Mouse (Mus musculus) G1E (cell line): ENCODE data around the gene Hsd17b2. TPM values are rescaled to one million over a fixed set of nuclear protein-coding genes. Genes with fewer than 3 reads are reported as not detected.

Experiments used
- ATAC-seq: 2 replicates; pipeline ENCODE4 v1.8.0; 2016; ENCODE audit warnings: mild to moderate bottlenecking; ENCODE audit not compliant: insufficient number of reproducible peaks, poor library complexity, low FRiP score, severe bottlenecking; ENCODE audit errors: extremely low read depth
- DNase-seq: peaks from one replicate; pipeline ENCODE4 v3.0.0; 2012; ENCODE audit warnings: low spot score
- H3K27me3 ChIP-seq: 2 replicates; pipeline ENCODE4 v1.6.1; 2012; ENCODE audit warnings: mild to moderate bottlenecking, low read length, inconsistent platforms; ENCODE audit not compliant: insufficient read depth
- H3K36me3 ChIP-seq: replicated peaks from 2 replicates; pipeline ENCODE3; 2012; ENCODE audit warnings: mild to moderate bottlenecking, inconsistent platforms
- H3K4me1 ChIP-seq: 2 replicates; pipeline ENCODE4 v1.6.1; 2012; ENCODE audit warnings: low read depth, low read length, inconsistent platforms, mixed read lengths; ENCODE audit not compliant: insufficient read depth
- H3K4me3 ChIP-seq: 2 replicates; pipeline ENCODE4 v1.5.1; 2012; ENCODE audit warnings: low read depth, mild to moderate bottlenecking, inconsistent platforms, low read length, moderate library complexity, mixed read lengths
- H3K9me3 ChIP-seq: replicated peaks from 2 replicates; pipeline ENCODE4 v1.6.1; 2012; ENCODE audit warnings: inconsistent platforms
- CTCF ChIP-seq: IDR thresholded peaks from 2 replicates; pipeline ENCODE4 v1.5.1; 2012; ENCODE audit warnings: low read depth, low read length, inconsistent platforms, mixed read lengths
- GATA1 ChIP-seq: IDR thresholded peaks from 2 replicates; pipeline ENCODE4 v1.6.1; 2012; ENCODE audit warnings: borderline replicate concordance, low read length, inconsistent platforms, mixed read lengths
- GATA2 ChIP-seq: IDR thresholded peaks from 2 replicates; pipeline ENCODE4 v1.6.1; 2012; ENCODE audit warnings: low read depth, low read length, inconsistent platforms, borderline replicate concordance
- POLR2AphosphoS5 ChIP-seq: IDR thresholded peaks from 2 replicates; pipeline ENCODE4 v1.6.1; 2012; ENCODE audit warnings: low read depth, low read length, inconsistent platforms; ENCODE audit not compliant: insufficient replicate concordance
- TAL1 ChIP-seq: conservative IDR thresholded peaks from 2 replicates; pipeline ENCODE4 v1.6.1; 2012; ENCODE audit warnings: low read depth, low read length, inconsistent platforms, mixed read lengths
- polyA plus RNA-seq: library from polyadenylated mRNA; stranded (reverse); fragments of >175 nt; gene quantifications from 2 replicates; pipeline ENCODE4 v1.2.3, GENCODE M21; 2012
- total RNA-seq, 2 experiments: library from RNA; stranded (forward) in 1 of 2; stranded (reverse) in 1 of 2; fragments of 200-1000 nt in 1 of 2; fragments of >200 nt in 1 of 2; fragmentation: Nextera tagmentation in 1 of 2; gene quantifications; 2 replicates each; pipeline ENCODE4 v1.2.3; 2014 to 2017

Gene Hsd17b2
- total and polyA plus RNA-seq, 3 experiments: 0.22 TPM; not detected in 2

DNA sequence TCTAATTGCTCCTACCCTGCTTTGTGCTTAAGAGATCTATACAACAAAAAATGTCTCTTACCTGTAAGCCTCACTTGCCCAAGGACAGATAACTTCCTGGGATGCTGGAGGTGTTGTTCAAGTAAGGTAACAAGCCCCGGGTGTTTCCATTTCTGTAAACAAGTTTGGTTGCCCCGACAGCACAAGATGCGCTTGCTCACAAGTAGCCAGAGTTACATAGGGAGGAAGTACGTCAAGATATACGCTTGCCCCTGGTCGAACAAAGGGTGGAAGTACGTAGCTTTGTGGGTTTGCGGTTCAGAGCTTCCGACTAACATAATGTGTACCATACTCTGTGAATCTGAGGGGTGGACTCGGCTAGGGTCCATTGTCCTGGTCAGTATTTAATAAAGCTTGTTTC is 74.4 kb downstream of the Hsd17b2 start:
- Histone ChIP-seq H3K4me1 (no peaks in the 10 kb centered on the region), H3K27me3 (no peaks in the 10 kb centered on the region), H3K4me3 (no peak overlapping the region), H3K36me3 (no peaks in the 10 kb centered on the region), H3K9me3 (peaks cover 35% of the 10 kb centered on the region)
- ATAC-seq: no peak
- DNase-seq: no peak
- TF ChIP-seq GATA1 (no peak), TAL1 (no peak), CTCF (no peak), POLR2AphosphoS5 (no peak), GATA2 (no peak)

DNA sequence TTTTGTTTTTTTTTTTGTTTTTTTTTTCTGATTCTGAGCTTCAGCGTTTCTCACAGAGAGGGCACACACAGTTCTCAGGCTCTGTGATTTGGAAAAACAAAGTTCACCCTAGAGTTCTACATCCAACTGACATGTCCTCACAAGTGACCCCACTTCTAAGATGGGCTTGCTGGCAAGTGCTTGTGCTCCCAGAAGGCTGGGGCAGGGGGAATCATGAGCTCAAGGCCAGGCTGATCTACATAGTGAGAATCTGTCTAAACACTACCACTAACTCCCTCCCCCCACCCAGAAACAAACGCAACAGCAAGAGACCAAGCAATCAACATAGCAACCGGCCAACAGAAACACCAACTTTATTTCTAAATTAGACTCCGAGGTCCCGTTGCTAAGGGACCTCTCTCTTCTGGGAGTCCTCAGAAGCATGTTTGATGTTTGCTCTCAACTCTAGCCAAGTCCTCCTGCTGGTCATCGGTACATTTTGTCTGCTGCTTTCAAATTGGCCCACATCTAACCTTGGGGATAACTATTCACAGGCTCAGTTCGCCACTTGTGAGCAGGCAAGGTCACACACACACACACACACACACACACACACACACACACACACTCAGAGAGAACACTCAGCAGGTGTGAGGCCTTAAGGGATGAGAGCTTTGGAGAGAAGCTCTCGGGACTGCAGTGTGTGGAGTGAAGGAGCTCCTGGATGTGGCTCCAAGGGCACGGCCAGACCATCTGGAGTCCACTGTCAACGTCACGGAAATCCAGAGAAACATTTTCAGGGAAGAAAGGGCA is 77.0 kb downstream of the Hsd17b2 start:
- no peak for ATAC-seq
- TF ChIP-seq TAL1 (no peak), CTCF (no peak), GATA1 (no peak), GATA2 (no peak), POLR2AphosphoS5 (no peak)

DNA sequence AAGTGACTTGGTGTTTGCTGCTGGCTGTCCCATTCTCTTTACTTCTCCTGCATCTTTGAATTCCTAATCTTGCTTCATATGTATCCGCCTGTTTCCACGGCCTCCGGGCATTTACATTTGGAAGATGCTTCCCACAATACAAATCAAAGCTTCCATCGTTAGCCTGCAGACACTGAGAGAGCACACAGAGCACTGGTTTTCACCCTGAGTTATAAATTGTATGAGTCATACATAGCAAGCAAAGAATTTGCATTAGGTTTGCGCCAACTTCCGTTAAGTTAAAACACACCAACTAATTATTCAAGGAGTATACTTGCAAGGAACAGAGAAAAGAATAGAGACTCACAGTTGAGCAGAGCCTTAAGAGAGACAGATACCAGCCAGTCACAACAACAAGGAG is 77.6 kb downstream of the Hsd17b2 start:
- peaks cover 29% of the 10 kb centered on the region for H3K9me3 ChIP-seq
- H3K4me1 ChIP-seq: no peaks in the 10 kb centered on the region
- H3K36me3 ChIP-seq: no peaks in the 10 kb centered on the region
- H3K27me3 ChIP-seq: no peaks in the 10 kb centered on the region
- TF ChIP-seq GATA2 (no peak), CTCF (no peak), TAL1 (no peak), POLR2AphosphoS5 (no peak), GATA1 (no peak)
- no peak overlapping the region for H3K4me3 ChIP-seq
- ATAC-seq: no peak
- no peak for DNase-seq

More for the DNA sequence above, 77.0 kb downstream of the Hsd17b2 start:
- H3K4me3 ChIP-seq: no peak overlapping the region
- peaks cover 30% of the 10 kb centered on the region for H3K9me3 ChIP-seq
- H3K36me3 ChIP-seq: no peaks in the 10 kb centered on the region
- no peaks in the 10 kb centered on the region for H3K27me3 ChIP-seq
- no peak for DNase-seq
- H3K4me1 ChIP-seq: no peaks in the 10 kb centered on the region

DNA sequence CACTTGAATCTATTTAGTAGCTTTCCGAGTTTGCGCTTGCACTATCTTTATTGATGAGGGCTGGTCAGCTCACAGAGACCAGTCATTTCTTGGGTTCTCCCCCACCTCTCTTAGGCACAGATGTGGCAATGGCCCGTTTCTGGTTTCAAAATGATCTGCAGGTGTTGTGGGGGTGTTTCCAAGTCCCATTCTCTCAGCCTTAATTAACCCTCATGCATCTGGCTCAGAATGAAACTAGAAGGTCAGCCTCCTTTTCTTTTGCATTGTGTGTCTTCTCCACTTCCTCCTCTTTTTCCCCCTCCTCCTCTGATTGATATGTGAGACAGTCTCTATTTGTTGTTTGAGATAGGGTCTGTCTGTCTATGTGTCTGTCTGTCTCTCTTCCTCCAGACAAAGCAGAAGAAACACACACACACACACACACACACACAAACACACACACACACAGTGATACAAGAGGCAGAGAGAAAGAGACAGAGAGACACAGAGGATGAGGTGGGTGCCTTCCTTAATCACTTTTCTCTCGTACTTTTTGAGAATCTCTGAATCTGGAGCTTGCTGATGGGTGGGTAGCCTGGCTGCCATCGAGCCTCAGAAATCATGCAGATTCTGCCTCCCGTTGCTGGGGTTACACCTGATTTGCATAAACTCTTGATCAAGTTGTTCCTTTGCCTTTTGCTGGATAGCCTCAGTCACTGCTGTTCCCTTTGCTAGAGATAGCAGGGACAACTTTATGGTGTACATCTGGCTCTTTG is 79.8 kb downstream of the Hsd17b2 start:
- Histone ChIP-seq H3K36me3 (no peaks in the 10 kb centered on the region), H3K27me3 (no peaks in the 10 kb centered on the region), H3K4me1 (no peaks in the 10 kb centered on the region), H3K4me3 (no peak overlapping the region), H3K9me3 (peaks cover 11% of the 10 kb centered on the region)
- ATAC-seq (no peak), DNase-seq (no peak)
- TF ChIP-seq POLR2AphosphoS5 (no peak), CTCF (no peak), GATA2 (no peak), GATA1 (no peak), TAL1 (no peak)

DNA sequence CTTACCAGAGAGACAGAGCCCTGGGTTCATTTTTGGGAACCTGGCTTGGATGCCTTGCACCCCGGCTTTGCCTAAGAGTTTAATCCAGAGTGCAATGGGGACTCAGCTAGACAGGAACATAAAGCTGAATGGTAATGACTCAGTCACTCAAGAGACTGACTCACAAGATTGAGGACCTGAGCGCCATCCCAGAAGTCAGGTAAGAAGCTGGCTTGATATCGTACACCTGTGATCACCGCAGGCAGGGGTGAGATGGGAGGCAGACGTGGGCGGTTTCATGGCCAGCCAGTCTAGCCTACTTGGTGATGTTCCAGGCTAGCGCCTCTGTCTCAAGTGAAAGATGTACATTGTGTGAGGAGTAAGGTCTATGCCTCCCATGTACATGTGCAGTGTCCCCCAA is 81.3 kb downstream of the Hsd17b2 start:
- Histone ChIP-seq H3K4me1 (no peaks in the 10 kb centered on the region), H3K27me3 (no peaks in the 10 kb centered on the region), H3K4me3 (no peak overlapping the region), H3K36me3 (peaks cover 7% of the 10 kb centered on the region), H3K9me3 (peaks cover 11% of the 10 kb centered on the region)
- TF ChIP-seq CTCF (no peak), GATA1 (no peak), POLR2AphosphoS5 (no peak), TAL1 (no peak), GATA2 (no peak)
- ATAC-seq: no peak
- DNase-seq: no peak

DNA sequence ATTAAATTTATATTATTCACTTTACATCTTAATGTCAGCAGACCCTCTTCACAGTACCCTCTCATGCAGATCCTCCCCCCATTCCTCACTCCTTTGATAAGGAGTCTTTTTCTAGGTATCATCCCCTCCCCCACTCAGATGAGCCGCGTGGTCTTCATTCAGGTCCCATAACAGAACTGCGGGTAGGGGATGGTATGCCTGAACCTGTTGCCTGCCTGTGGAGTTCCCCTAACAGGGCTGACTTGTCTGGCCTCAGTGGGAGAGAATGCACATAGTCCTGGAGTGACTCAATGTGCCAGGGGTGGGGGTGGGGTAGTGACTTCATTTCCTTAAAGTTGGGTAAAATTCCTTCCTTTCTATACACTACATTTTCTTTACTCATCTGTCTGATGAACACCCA is 84.7 kb downstream of the Hsd17b2 start:
- ATAC-seq (no peak), DNase-seq (no peak)
- TF ChIP-seq TAL1: no peak
- TF ChIP-seq GATA2: no peak
- TF ChIP-seq POLR2AphosphoS5: no peak
- no peak for TF ChIP-seq CTCF
- TF ChIP-seq GATA1: no peak
- no peaks in the 10 kb centered on the region for H3K27me3 ChIP-seq
- H3K4me1 ChIP-seq: no peaks in the 10 kb centered on the region
- peaks cover 37% of the 10 kb centered on the region for H3K36me3 ChIP-seq
- no peak overlapping the region for H3K4me3 ChIP-seq
- peaks cover 5% of the 10 kb centered on the region for H3K9me3 ChIP-seq
